In genomic region chr11:100983125-100983777, GRCm38 (mm10) we compare ENCODE assay signal across 8 mouse cellular contexts. TPM values are rescaled to one million over a fixed set of nuclear protein-coding genes. Genes with fewer than 3 reads are reported as not detected.
A peak's percentile ranks its signal among the peaks of the same experiment; 100 is the strongest.
DNase-seq lines count a peak whose midpoint lies in the region; ATAC-seq and TF ChIP-seq lines count a peak whose summit lies in the region.

No protein-coding gene starts in this region.

- peak; percentile 98 for TF ChIP-seq CTCF in liver, embryonic 14.5 days (IDR thresholded peaks at IDR 0.05; ENCODE audit: low read depth)

- no peak overlapping the region for H3K27ac ChIP-seq in embryonic facial prominence, embryonic 14.5 days (replicated peaks; ENCODE audit: low read depth, low read length)
- H3K27ac ChIP-seq in heart, embryonic 13.5 days (replicated peaks), result peak overlapping the region; percentile 10; the same call in 1 of the 2 replicates
- no peak overlapping the region for H3K27ac ChIP-seq in kidney, embryonic 16.5 days (ENCODE audit: low read length)
- no peak overlapping the region for H3K27ac ChIP-seq in liver, embryonic 14.5 days
- 0 out of 2 replicates have a peak overlapping the region, but pooled peaks have one; percentile 6 for H3K27ac ChIP-seq in stomach, embryonic 15.5 days

- no peaks in the 10 kb centered on the region for H3K9me3 ChIP-seq in embryonic facial prominence, embryonic 14.5 days (ENCODE audit: control insufficient read depth, low read length)
- no peaks in the 10 kb centered on the region for H3K9me3 ChIP-seq in heart, embryonic 13.5 days
- H3K9me3 ChIP-seq in kidney, embryonic 16.5 days (ENCODE audit: low read length), result no peaks in the 10 kb centered on the region
- H3K9me3 ChIP-seq in liver, embryonic 14.5 days (ENCODE audit: control insufficient read depth, low read length), result no peaks in the 10 kb centered on the region
- no peaks in the 10 kb centered on the region for H3K9me3 ChIP-seq in stomach, embryonic 15.5 days

- whole genome bisulfite sequencing in embryonic facial prominence, embryonic 14.5 days, result 4% methylated on average over 19 of the region's 20 CpGs
- 4% methylated on average over 20 of the region's 20 CpGs for WGBS in heart, embryonic 13.5 days
- 3% methylated on average over 20 of the region's 20 CpGs for WGBS in kidney, embryonic 16.5 days
- 3% methylated on average over 20 of the region's 20 CpGs for WGBS in liver, embryonic 14.5 days (ENCODE audit: insufficient replicate concordance)
- WGBS in stomach, embryonic 15.5 days, result 3% methylated on average over 20 of the region's 20 CpGs

- peaks cover 6% of the 10 kb centered on the region; the same call in 1 of the 2 replicates for H3K4me1 ChIP-seq in embryonic facial prominence, embryonic 14.5 days (ENCODE audit: control insufficient read depth, insufficient read depth, low read length)
- peaks cover 32% of the 10 kb centered on the region for H3K4me1 ChIP-seq in heart, embryonic 13.5 days
- peaks cover 9% of the 10 kb centered on the region; the same call in 1 of the 2 replicates for H3K4me1 ChIP-seq in kidney, embryonic 16.5 days (ENCODE audit: insufficient read depth, low read length)
- peaks cover 0 to 11% of the 10 kb centered on the region in 2 experiments; a peak in 1 of 4 replicates for H3K4me1 ChIP-seq in liver, embryonic 14.5 days (replicated peaks; ENCODE audit: control insufficient read depth in 2 of 2, insufficient read depth in 2 of 2, low read length in 1 of 2)
- H3K4me1 ChIP-seq in stomach, embryonic 15.5 days, result no peaks in the 10 kb centered on the region

- H3K36me3 ChIP-seq in embryonic facial prominence, embryonic 14.5 days (ENCODE audit: control insufficient read depth, insufficient read depth, low read length), result no peaks in the 10 kb centered on the region
- no peaks in the 10 kb centered on the region for H3K36me3 ChIP-seq in heart, embryonic 13.5 days
- H3K36me3 ChIP-seq in kidney, embryonic 16.5 days (ENCODE audit: insufficient read depth, low read length), result no peaks in the 10 kb centered on the region
- H3K36me3 ChIP-seq in liver, embryonic 14.5 days (replicated peaks; ENCODE audit: control insufficient read depth, insufficient read depth, low read depth), result no peaks in the 10 kb centered on the region
- no peaks in the 10 kb centered on the region for H3K36me3 ChIP-seq in stomach, embryonic 15.5 days

- no peak for TF ChIP-seq EP300 in liver, embryonic 14.5 days (IDR thresholded peaks at IDR 0.05; ENCODE audit: low read depth)

- H3K9ac ChIP-seq in embryonic facial prominence, embryonic 14.5 days (ENCODE audit: low read depth, low read length), result peak overlapping the region; percentile 9; the same call in 1 of the 2 replicates
- H3K9ac ChIP-seq in heart, embryonic 13.5 days, result peak overlapping the region; percentile 83
- H3K9ac ChIP-seq in kidney, embryonic 16.5 days (replicated peaks; ENCODE audit: low read length), result peak overlapping the region; percentile 46
- H3K9ac ChIP-seq in liver, embryonic 14.5 days (replicated peaks), result no peak overlapping the region
- peak overlapping the region; percentile 44; the same call in 1 of the 2 replicates for H3K9ac ChIP-seq in stomach, embryonic 15.5 days

- ATAC-seq in embryonic facial prominence, embryonic 14.5 days (ENCODE audit: low read depth), result peak; percentile 85
- ATAC-seq in heart, embryonic 13.5 days (ENCODE audit: extremely low read depth, insufficient number of reproducible peaks, low FRiP score, low TSS enrichment), result no peak
- ATAC-seq in kidney, embryonic 16.5 days (ENCODE audit: low FRiP score, low TSS enrichment), result peak; percentile 82
- ATAC-seq in liver, embryonic 14.5 days (ENCODE audit: insufficient read depth), result peak; percentile 58; the same call in 1 of the 2 replicates
- ATAC-seq in stomach, embryonic 15.5 days (ENCODE audit: insufficient read depth, low FRiP score, low read depth), result peak; percentile 61

- DNase-seq in A20 (ENCODE audit: low read depth, low spot score), result peak; percentile 83
- DNase-seq in adrenal gland, postnatal 4 days (ENCODE audit: low spot score in 2 of 2), result peak; percentile 58 to 77
- peak; percentile 82 for DNase-seq in embryonic facial prominence, embryonic 14.5 days (ENCODE audit: low spot score)
- peak in 2 of 3 experiments; percentile 40 to 53 for DNase-seq in liver, embryonic 14.5 days (ENCODE audit: low read depth in 3 of 3, low spot score in 3 of 3)
- peak; percentile 91 for DNase-seq in neural tube, embryonic 10.5 days (ENCODE audit: extremely low spot score, low spot score)

- peak overlapping the region; percentile 24 for H3K4me3 ChIP-seq in embryonic facial prominence, embryonic 14.5 days (ENCODE audit: low read depth, low read length)
- H3K4me3 ChIP-seq in heart, embryonic 13.5 days, result peak overlapping the region; percentile 54
- peak overlapping the region; percentile 33 for H3K4me3 ChIP-seq in kidney, embryonic 16.5 days (ENCODE audit: low read length)
- peak overlapping the region; percentile 39 to 48; a peak in 3 of 4 replicates for H3K4me3 ChIP-seq in liver, embryonic 14.5 days (ENCODE audit: insufficient read depth in 1 of 2, low read depth in 2 of 2, low read length in 2 of 2)
- H3K4me3 ChIP-seq in stomach, embryonic 15.5 days (replicated peaks), result peak overlapping the region; percentile 38

- peaks cover 8% of the 10 kb centered on the region for H3K27me3 ChIP-seq in embryonic facial prominence, embryonic 14.5 days (replicated peaks; ENCODE audit: control insufficient read depth, insufficient read depth, low read length)
- no peaks in the 10 kb centered on the region for H3K27me3 ChIP-seq in heart, embryonic 13.5 days (replicated peaks)
- peaks cover 8% of the 10 kb centered on the region for H3K27me3 ChIP-seq in kidney, embryonic 16.5 days (ENCODE audit: insufficient read depth, low read length)
- no peaks in the 10 kb centered on the region; the same call in 1 of the 2 replicates for H3K27me3 ChIP-seq in liver, embryonic 14.5 days (ENCODE audit: control insufficient read depth, insufficient read depth, low read length)
- no peaks in the 10 kb centered on the region for H3K27me3 ChIP-seq in stomach, embryonic 15.5 days (replicated peaks)

- H3K4me2 ChIP-seq in embryonic facial prominence, embryonic 14.5 days (ENCODE audit: low read depth, low read length), result peak overlapping the region; percentile 51
- H3K4me2 ChIP-seq in heart, embryonic 13.5 days, result peak overlapping the region; percentile 80
- H3K4me2 ChIP-seq in kidney, embryonic 16.5 days (replicated peaks; ENCODE audit: low read depth, low read length), result peak overlapping the region; percentile 52
- peak overlapping the region; percentile 52 for H3K4me2 ChIP-seq in liver, embryonic 14.5 days (ENCODE audit: low read depth)
- peak overlapping the region; percentile 67 for H3K4me2 ChIP-seq in stomach, embryonic 15.5 days

RNA-seq across cellular contexts. Expression of gene Cavin1, which starts 12.6 kb away (rescaled TPM):
- total RNA-seq in adrenal gland, postnatal 4 days (2021), result 100 to 1,000 TPM; 294 to 319 TPM
- 145 and 160 TPM in 2 replicates for polyA plus RNA-seq in embryonic facial prominence, embryonic 14.5 days (2014; fragmentation: Nextera tagmentation; extraction: Ambion mirVana)
- 348 and 370 TPM in 2 replicates for polyA plus RNA-seq in heart, embryonic 13.5 days (2015; fragmentation: Nextera tagmentation; extraction: Ambion mirVana)
- 140 and 161 TPM in 2 replicates for polyA plus RNA-seq in kidney, embryonic 16.5 days (2015; fragmentation: Nextera tagmentation; extraction: Ambion mirVana)
- 5.0 and 7.0 TPM in 2 replicates for polyA plus RNA-seq in liver, embryonic 14.5 days (2012; rRNA removed)
- polyA plus RNA-seq in liver, embryonic 14.5 days (2014; fragmentation: Nextera tagmentation; extraction: Ambion mirVana), result 8.1 and 8.7 TPM in 2 replicates
- polyA plus RNA-seq in stomach, embryonic 15.5 days (2015; fragmentation: Nextera tagmentation; extraction: Ambion mirVana), result 306 and 329 TPM in 2 replicates

RNA-seq across cellular contexts. Expression of gene Atp6v0a1, which starts 26.0 kb away (rescaled TPM):
- total RNA-seq in adrenal gland, postnatal 4 days (2021), result 100 to 1,000 TPM; 103 to 106 TPM
- 35.0 and 37.9 TPM in 2 replicates for polyA plus RNA-seq in embryonic facial prominence, embryonic 14.5 days (2014; fragmentation: Nextera tagmentation; extraction: Ambion mirVana)
- 54.9 and 58.1 TPM in 2 replicates for polyA plus RNA-seq in heart, embryonic 13.5 days (2015; fragmentation: Nextera tagmentation; extraction: Ambion mirVana)
- polyA plus RNA-seq in kidney, embryonic 16.5 days (2015; fragmentation: Nextera tagmentation; extraction: Ambion mirVana), result 42.2 and 45.3 TPM in 2 replicates
- 28.3 and 29.5 TPM in 2 replicates for polyA plus RNA-seq in liver, embryonic 14.5 days (2012; rRNA removed)
- polyA plus RNA-seq in liver, embryonic 14.5 days (2014; fragmentation: Nextera tagmentation; extraction: Ambion mirVana), result 37.8 and 40.3 TPM in 2 replicates
- polyA plus RNA-seq in stomach, embryonic 15.5 days (2015; fragmentation: Nextera tagmentation; extraction: Ambion mirVana), result 36.6 and 39.7 TPM in 2 replicates

RNA-seq across cellular contexts. Expression of gene Stat3, which starts 43.9 kb away (rescaled TPM):
- 10 to 100 TPM; 72.8 to 74.9 TPM for total RNA-seq in adrenal gland, postnatal 4 days (2021)
- polyA plus RNA-seq in embryonic facial prominence, embryonic 14.5 days (2014; fragmentation: Nextera tagmentation; extraction: Ambion mirVana), result 71.4 and 82.9 TPM in 2 replicates
- 41.8 and 42.9 TPM in 2 replicates for polyA plus RNA-seq in heart, embryonic 13.5 days (2015; fragmentation: Nextera tagmentation; extraction: Ambion mirVana)
- polyA plus RNA-seq in kidney, embryonic 16.5 days (2015; fragmentation: Nextera tagmentation; extraction: Ambion mirVana), result 47.9 and 54.4 TPM in 2 replicates
- polyA plus RNA-seq in liver, embryonic 14.5 days (2012; rRNA removed), result 15.0 and 17.7 TPM in 2 replicates
- 27.2 and 27.4 TPM in 2 replicates for polyA plus RNA-seq in liver, embryonic 14.5 days (2014; fragmentation: Nextera tagmentation; extraction: Ambion mirVana)
- polyA plus RNA-seq in stomach, embryonic 15.5 days (2015; fragmentation: Nextera tagmentation; extraction: Ambion mirVana), result 44.5 and 46.5 TPM in 2 replicates

Comparison
In these comparisons a context has a peak if more than half of its experiments do, and no peak if none do; other contexts are left out.
1. H3K27ac ChIP-seq: peak in heart, embryonic 13.5 days (single experiment) and stomach, embryonic 15.5 days (single experiment); none in embryonic facial prominence, embryonic 14.5 days (single experiment), kidney, embryonic 16.5 days (single experiment) and liver, embryonic 14.5 days (single experiment).
2. RNA of gene Cavin1, which starts 12.6 kb away (polyA plus RNA-seq): 348 to 370 TPM in heart, embryonic 13.5 days, 306 to 329 TPM in stomach, embryonic 15.5 days, 140 to 161 TPM in kidney, embryonic 16.5 days and 145 to 160 TPM in embryonic facial prominence, embryonic 14.5 days; 5.0 to 8.7 TPM in liver, embryonic 14.5 days; every median in the first group is over 10 times any median in the second.
3. Peak in every context shown above with its lines, with median percentiles within 50 percentile points of each other: DNase-seq, H3K4me2 ChIP-seq and H3K4me3 ChIP-seq.